Mouse (Mus musculus): ENCODE data around the gene Ciita. TPM values are rescaled to one million over a fixed set of nuclear protein-coding genes. Genes with fewer than 3 reads are reported as not detected.

Gene Ciita
- polyA plus RNA-seq, 1 experiment from 2014 or later, result 0.33 TPM

DNA sequence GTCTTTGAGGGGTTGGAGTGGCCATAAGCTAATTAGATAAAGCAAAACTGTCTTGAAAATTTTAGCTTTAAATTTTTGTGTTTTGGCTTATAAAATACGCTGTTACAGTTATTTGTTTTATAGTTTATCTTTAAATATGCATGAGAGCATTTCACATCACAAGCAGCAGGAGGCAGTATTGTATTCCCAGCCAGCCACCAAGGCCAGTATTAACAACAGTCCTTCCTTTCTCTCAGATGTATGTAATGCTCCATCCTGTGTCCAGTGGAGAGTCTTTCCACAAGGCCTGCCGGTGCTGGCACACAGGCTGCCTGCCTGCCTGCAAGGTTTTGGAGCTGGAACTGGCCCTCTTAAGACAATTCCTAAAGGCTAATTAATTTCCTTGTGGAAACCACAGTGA lies 92.0 kb downstream of the Ciita start:
- 61% methylated on average over 2 of the region's 2 CpGs for WGBS
- Histone ChIP-seq H3K27me3 (replicated peaks) (no peaks in the 10 kb centered on the region), H3K4me2 (replicated peaks) (no peak overlapping the region), H3K36me3 (peaks cover 70% of the 10 kb centered on the region), H3K9me3 (no peaks in the 10 kb centered on the region), H3K4me1 (no peaks in the 10 kb centered on the region), H3K9ac (no peak overlapping the region), H3K27ac (no peak overlapping the region), H3K4me3 (no peak overlapping the region)
- no peak for ATAC-seq (ENCODE audit: low FRiP score, low read depth)

- peaks cover 81% of the 10 kb centered on the region for H3K36me3 ChIP-seq
- no peak overlapping the region for H3K9ac ChIP-seq
- 87% methylated on average over 2 of the region's 2 CpGs for WGBS
Observed at GRCm38 (mm10) chr16:10574936-10575335, 95.1 kb downstream of the Ciita start.

DNA sequence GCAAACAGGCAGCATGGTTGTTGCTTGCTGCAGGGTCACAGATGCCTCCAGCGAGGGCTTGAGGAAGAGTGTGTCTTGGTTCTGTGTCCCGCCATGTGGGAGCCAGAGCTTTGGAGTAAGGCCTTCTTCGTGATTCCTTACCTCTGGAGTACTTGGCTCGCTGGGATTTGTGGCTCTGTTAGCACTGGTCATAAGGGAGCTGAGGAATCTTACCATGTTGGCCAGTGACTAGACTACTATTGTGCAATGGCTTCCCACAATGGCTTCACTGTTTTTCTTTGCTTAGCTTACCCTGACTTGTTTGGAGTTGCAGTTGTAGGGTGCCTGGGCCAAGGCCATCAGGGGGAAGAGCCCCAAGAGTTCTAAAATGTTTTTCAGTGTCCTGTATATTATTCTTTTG lies 96.1 kb downstream of the Ciita start:
- no peak overlapping the region for H3K27ac ChIP-seq
- H3K9ac ChIP-seq, result no peak overlapping the region
- no peak overlapping the region for H3K4me2 ChIP-seq (replicated peaks)
- H3K9me3 ChIP-seq, result no peaks in the 10 kb centered on the region
- H3K4me3 ChIP-seq, result no peak overlapping the region
- peaks cover 81% of the 10 kb centered on the region for H3K36me3 ChIP-seq
- WGBS, result 93% methylated on average over 4 of the region's 4 CpGs
- H3K27me3 ChIP-seq (replicated peaks), result no peaks in the 10 kb centered on the region
- no peak for ATAC-seq (ENCODE audit: low FRiP score, low read depth)
- no peaks in the 10 kb centered on the region for H3K4me1 ChIP-seq

More at GRCm38 (mm10) chr16:10574936-10575335, 95.1 kb downstream of the Ciita start:
- H3K27ac ChIP-seq, result no peak overlapping the region
- H3K4me1 ChIP-seq, result no peaks in the 10 kb centered on the region
- no peak for ATAC-seq (ENCODE audit: low FRiP score, low read depth)
- H3K4me3 ChIP-seq, result no peak overlapping the region
- H3K9me3 ChIP-seq, result no peaks in the 10 kb centered on the region
- no peak overlapping the region for H3K4me2 ChIP-seq (replicated peaks)
- no peaks in the 10 kb centered on the region for H3K27me3 ChIP-seq (replicated peaks)

DNA sequence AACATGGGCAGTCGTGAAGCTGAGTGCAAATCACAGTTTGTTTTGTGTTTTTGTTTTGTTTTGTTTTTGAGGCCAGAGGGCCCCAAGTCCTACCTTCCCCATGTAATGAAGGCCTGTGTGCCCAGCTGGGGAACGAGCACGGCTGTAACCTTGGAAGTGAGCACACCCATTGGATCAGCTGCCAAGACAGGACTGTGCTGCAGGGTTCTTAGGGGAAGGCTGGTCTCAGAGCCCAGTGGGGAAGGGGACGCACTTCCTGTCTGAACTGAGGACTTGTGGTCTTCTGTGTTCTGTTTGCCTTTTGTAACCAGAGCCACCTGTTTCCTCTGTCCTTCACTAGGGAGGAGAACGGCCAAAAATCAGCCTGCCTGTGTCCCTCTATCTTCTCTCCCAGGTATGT lies 97.7 kb downstream of the Ciita start:
- Histone ChIP-seq H3K4me3 (no peak overlapping the region), H3K27ac (no peak overlapping the region), H3K9ac (no peak overlapping the region), H3K27me3 (replicated peaks) (no peaks in the 10 kb centered on the region), H3K36me3 (peaks cover 79% of the 10 kb centered on the region), H3K9me3 (no peaks in the 10 kb centered on the region), H3K4me2 (replicated peaks) (no peak overlapping the region), H3K4me1 (no peaks in the 10 kb centered on the region)
- 81% methylated on average over 5 of the region's 5 CpGs for WGBS
- ATAC-seq (ENCODE audit: low FRiP score, low read depth), result no peak

Other genes with a start within 250 kb of the Ciita start
- gene Emp2, start 166.1 kb upstream of the Ciita start, polyA plus RNA-seq (2016; fragmentation: Nextera tagmentation; extraction: Ambion mirVana), result 2.5 TPM in 2 replicates
- 0.65 and 0.82 TPM in 2 replicates for gene Tekt5, start 84.6 kb upstream of the Ciita start, polyA plus RNA-seq (2016; fragmentation: Nextera tagmentation; extraction: Ambion mirVana)
- gene Nubp1, start 68.1 kb upstream of the Ciita start, polyA plus RNA-seq (2016; fragmentation: Nextera tagmentation; extraction: Ambion mirVana), result 54.3 and 55.5 TPM in 2 replicates
- gene Tvp23a, start 32.7 kb upstream of the Ciita start, polyA plus RNA-seq (2016; fragmentation: Nextera tagmentation; extraction: Ambion mirVana), result 33.2 and 33.8 TPM in 2 replicates
- gene Dexi, start 63.0 kb downstream of the Ciita start, polyA plus RNA-seq (2016; fragmentation: Nextera tagmentation; extraction: Ambion mirVana), result 26.7 and 27.9 TPM in 2 replicates
- 57.2 TPM in 2 replicates for gene Clec16a, start 65.3 kb downstream of the Ciita start, polyA plus RNA-seq (2016; fragmentation: Nextera tagmentation; extraction: Ambion mirVana)

All from neural tube, embryonic 12.5 days (tissue).